Mouse (Mus musculus) lung, embryonic 16.5 days (tissue): ENCODE data around the gene Ralgds. TPM values are rescaled to one million over a fixed set of nuclear protein-coding genes. Genes with fewer than 3 reads are reported as not detected.

ENCODE experiments used
- ATAC-seq: fragments of 200-750 bp; cut with Nextera tagmentation; 2 replicates; pipeline ENCODE4 v1.8.0; 2017; ENCODE audit warnings: low read depth, mild to moderate bottlenecking, moderate library complexity
- H3K27ac ChIP-seq: fragments of 300-500 bp; sonication (generic); 2 replicates; pipeline ENCODE4 v1.5.1; 2014; ENCODE audit warnings: mild to moderate bottlenecking, control low read depth, low read length
- H3K27me3 ChIP-seq: fragments of 300-500 bp; sonication (generic); 2 replicates; pipeline ENCODE4 v1.6.1; 2014; ENCODE audit warnings: low read depth, low read length, mixed read lengths; ENCODE audit not compliant: control insufficient read depth, insufficient read depth
- H3K36me3 ChIP-seq: fragments of 300-500 bp; sonication (generic); 2 replicates; pipeline ENCODE4 v1.6.1; 2014; ENCODE audit warnings: low read length; ENCODE audit not compliant: control insufficient read depth, insufficient read depth
- H3K4me1 ChIP-seq: fragments of 300-500 bp; sonication (generic); replicated peaks from 2 replicates; pipeline ENCODE4 v1.6.1; 2014; ENCODE audit warnings: low read length, mixed read lengths; ENCODE audit not compliant: control insufficient read depth, insufficient read depth
- H3K4me2 ChIP-seq: fragments of 300-500 bp; sonication (generic); 2 replicates; pipeline ENCODE4 v1.6.1; 2014; ENCODE audit warnings: low read depth, low read length, control low read depth
- H3K4me3 ChIP-seq: fragments of 300-500 bp; sonication (generic); 2 replicates; pipeline ENCODE4 v1.5.1; 2014; ENCODE audit warnings: mild to moderate bottlenecking, low read length, control low read depth
- H3K9ac ChIP-seq: fragments of 300-500 bp; sonication (generic); 2 replicates; pipeline ENCODE4 v1.6.1; 2014; ENCODE audit warnings: low read length, control low read depth
- H3K9me3 ChIP-seq: fragments of 300-500 bp; sonication (generic); 2 replicates; pipeline ENCODE4 v1.6.1; 2016; ENCODE audit warnings: low read length; ENCODE audit not compliant: control insufficient read depth
- WGBS: fragments of 180-500 bp; shearing (Covaris S2); extraction: QIAGEN DNeasy Blood & Tissue Kit; methylation state at CpG from one replicate; pipeline ENCODE4 v1.1.7; 2014; 5-methylcytosine and 5-hydroxymethylcytosine counted together
- polyA plus RNA-seq: library from polyadenylated mRNA; unstranded; fragments of >200 nt; fragmentation: Nextera tagmentation; extraction: Ambion mirVana; gene quantifications from 2 replicates; pipeline ENCODE4 v1.2.1, GENCODE M21; 2015

The Ralgds gene
- polyA plus RNA-seq, 1 experiment from 2014 or later, result 27.3 TPM

- Histone ChIP-seq H3K4me2 (no peak overlapping the region), H3K9me3 (no peaks in the 10 kb centered on the region), H3K27me3 (no peaks in the 10 kb centered on the region), H3K36me3 (peaks cover 15% of the 10 kb centered on the region), H3K4me3 (no peak overlapping the region), H3K27ac (no peak overlapping the region), H3K4me1 (peaks cover 35% of the 10 kb centered on the region), H3K9ac (no peak overlapping the region)
- no peak for ATAC-seq
- WGBS, result 80% methylated on average over 8 of the region's 8 CpGs
Measured at GRCm38 (mm10) chr2:28540587-28541227, 27.8 kb downstream of the Ralgds start.

DNA sequence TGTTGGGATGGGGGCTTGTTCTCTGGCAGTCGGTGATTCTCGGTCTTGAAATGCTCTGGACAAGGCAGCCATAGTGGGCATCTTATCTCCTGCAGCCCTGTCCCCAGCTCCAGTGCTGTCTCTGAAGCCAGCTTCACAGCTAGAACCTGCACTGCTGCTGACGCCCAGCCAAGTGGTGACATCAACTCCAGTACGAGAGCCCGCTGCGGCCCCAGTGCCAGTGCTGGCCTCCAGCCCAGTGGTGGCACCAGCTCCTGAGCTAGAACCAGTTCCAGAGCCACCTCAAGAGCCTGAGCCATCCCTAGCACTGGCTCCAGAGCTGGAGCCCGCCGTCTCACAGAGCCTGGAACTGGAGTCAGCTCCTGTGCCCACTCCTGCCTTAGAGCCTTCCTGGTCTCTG lies 31.0 kb downstream of the Ralgds start:
- ATAC-seq, result no peak
- no peak overlapping the region for H3K4me2 ChIP-seq
- H3K4me3 ChIP-seq, result no peak overlapping the region
- H3K9ac ChIP-seq, result no peak overlapping the region
- H3K27ac ChIP-seq, result no peak overlapping the region
- peaks cover 19% of the 10 kb centered on the region for H3K36me3 ChIP-seq
- no peaks in the 10 kb centered on the region for H3K9me3 ChIP-seq
- H3K27me3 ChIP-seq, result no peaks in the 10 kb centered on the region
- peaks cover 12% of the 10 kb centered on the region for H3K4me1 ChIP-seq
- whole genome bisulfite sequencing, result 87% methylated on average over 8 of the region's 8 CpGs

DNA sequence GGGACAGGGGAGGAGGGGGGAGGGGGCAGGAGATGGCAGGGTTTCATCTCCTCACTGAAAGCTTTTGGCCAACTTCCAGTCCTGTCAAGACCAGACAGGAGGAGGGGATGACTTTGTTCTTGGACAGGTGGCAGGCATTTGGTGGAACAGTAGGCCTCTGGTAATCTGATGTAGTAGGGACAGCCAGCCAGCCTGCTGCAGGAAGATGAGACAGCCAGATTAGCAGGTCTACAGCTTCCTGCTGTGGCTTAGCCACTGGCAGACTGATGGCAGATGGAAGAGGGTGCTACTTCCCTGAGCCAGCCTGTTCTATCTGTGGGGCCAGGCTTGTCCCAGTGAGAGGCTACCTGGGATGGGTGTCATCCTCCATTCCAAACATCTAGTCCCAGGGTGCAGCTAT lies 33.1 kb downstream of the Ralgds start:
- H3K4me3 ChIP-seq, result no peak overlapping the region
- no peaks in the 10 kb centered on the region for H3K4me1 ChIP-seq
- no peaks in the 10 kb centered on the region for H3K27me3 ChIP-seq
- H3K9ac ChIP-seq, result no peak overlapping the region
- H3K4me2 ChIP-seq, result no peak overlapping the region
- no peak for ATAC-seq
- H3K36me3 ChIP-seq, result peaks cover 32% of the 10 kb centered on the region
- no peaks in the 10 kb centered on the region for H3K9me3 ChIP-seq
- H3K27ac ChIP-seq, result no peak overlapping the region

GRCm38 (mm10) chr2:28546560-28546959 lies 33.6 kb downstream of the Ralgds start:
- Histone ChIP-seq H3K36me3 (peaks cover 32% of the 10 kb centered on the region), H3K4me1 (no peaks in the 10 kb centered on the region), H3K4me3 (no peak overlapping the region), H3K9me3 (no peaks in the 10 kb centered on the region), H3K9ac (no peak overlapping the region), H3K27me3 (no peaks in the 10 kb centered on the region), H3K27ac (no peak overlapping the region), H3K4me2 (no peak overlapping the region)
- 66% methylated on average over 6 of the region's 6 CpGs for WGBS
- no peak for ATAC-seq

DNA sequence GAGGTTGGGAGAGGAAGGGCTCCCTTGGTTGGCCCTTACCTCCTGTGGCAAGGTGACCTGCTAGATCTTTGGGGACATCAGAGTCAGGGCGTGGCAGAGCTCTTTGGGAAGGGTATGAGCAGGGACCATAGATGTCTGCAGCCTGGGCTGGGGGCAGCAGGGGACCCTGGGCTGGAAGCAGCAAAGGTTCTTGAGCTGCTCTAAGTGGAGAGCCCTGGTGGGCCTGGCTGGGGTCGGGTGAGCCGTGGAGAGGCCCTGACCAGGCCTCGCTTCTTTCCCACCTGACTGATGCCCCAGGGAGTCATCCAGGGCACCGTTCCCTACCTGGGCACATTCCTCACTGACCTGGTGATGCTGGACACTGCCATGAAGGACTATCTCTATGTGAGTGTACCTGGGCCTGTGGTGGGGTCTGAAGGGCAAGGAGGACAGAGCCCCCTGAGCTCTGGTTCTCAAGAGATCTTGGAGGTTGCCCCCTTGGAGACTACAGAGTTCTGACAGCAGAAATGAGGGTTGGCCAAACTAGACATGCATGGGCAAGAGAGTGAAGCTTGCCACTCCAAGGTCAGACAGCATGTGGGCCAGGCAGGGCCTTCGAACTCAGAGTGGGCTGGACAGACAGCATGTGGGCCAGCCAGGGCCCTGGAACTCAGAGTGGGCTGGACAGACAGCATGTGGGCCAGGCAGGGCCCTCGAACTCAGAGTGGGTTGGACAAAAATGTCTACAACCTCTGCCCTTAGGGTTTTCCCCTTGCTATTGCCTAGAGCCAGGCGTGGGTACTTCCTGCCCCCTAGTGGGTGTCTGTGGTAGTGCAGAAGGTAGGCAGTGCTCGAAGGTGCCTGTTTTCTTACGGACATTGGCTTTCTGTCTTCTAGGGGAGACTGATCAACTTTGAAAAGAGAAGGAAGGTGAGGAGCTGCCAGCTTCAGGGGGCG lies 34.6 kb downstream of the Ralgds start:
- no peaks in the 10 kb centered on the region for H3K9me3 ChIP-seq
- WGBS, result 47% methylated on average over 11 of the region's 11 CpGs
- H3K36me3 ChIP-seq, result peaks cover 34% of the 10 kb centered on the region
- ATAC-seq, result peak; percentile 74
- H3K4me2 ChIP-seq, result no peak overlapping the region
- H3K27me3 ChIP-seq, result no peaks in the 10 kb centered on the region
- no peak overlapping the region for H3K27ac ChIP-seq
- no peaks in the 10 kb centered on the region for H3K4me1 ChIP-seq
- H3K9ac ChIP-seq, result no peak overlapping the region
- no peak overlapping the region for H3K4me3 ChIP-seq

DNA sequence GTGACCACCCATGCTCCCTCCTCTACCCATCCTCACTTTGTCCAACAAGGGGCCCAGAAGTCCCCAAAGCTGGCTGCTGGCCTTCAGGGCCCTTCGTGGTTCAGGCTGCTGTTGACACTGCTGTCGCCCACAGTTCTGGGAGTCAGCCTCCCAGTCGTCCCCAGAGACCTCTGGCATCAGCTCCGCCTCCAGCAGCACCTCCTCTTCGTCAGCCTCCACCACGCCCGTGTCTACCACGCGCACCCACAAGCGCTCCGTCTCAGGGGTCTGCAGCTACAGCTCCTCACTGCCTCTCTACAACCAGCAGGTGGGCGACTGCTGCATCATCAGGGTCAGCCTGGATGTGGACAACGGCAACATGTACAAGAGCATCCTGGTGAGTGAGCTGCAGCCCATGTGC lies 36.2 kb downstream of the Ralgds start:
- H3K27me3 ChIP-seq, result no peaks in the 10 kb centered on the region
- WGBS, result 85% methylated on average over 13 of the region's 13 CpGs
- no peaks in the 10 kb centered on the region for H3K4me1 ChIP-seq
- H3K4me3 ChIP-seq, result no peak overlapping the region
- H3K4me2 ChIP-seq, result no peak overlapping the region
- no peak for ATAC-seq
- H3K36me3 ChIP-seq, result peaks cover 35% of the 10 kb centered on the region
- H3K27ac ChIP-seq, result no peak overlapping the region
- no peaks in the 10 kb centered on the region for H3K9me3 ChIP-seq
- no peak overlapping the region for H3K9ac ChIP-seq

- no peaks in the 10 kb centered on the region for H3K27me3 ChIP-seq
- no peak overlapping the region for H3K9ac ChIP-seq
- no peaks in the 10 kb centered on the region for H3K4me1 ChIP-seq
- ATAC-seq, result no peak
- H3K4me2 ChIP-seq, result no peak overlapping the region
- H3K27ac ChIP-seq, result no peak overlapping the region
- 91% methylated on average over 5 of the region's 5 CpGs for WGBS
- H3K36me3 ChIP-seq, result peaks cover 29% of the 10 kb centered on the region
- no peak overlapping the region for H3K4me3 ChIP-seq
- no peaks in the 10 kb centered on the region for H3K9me3 ChIP-seq
Measured at GRCm38 (mm10) chr2:28552301-28552700, 39.4 kb downstream of the Ralgds start.

GRCm38 (mm10) chr2:28557452-28557851 lies 44.5 kb downstream of the Ralgds start:
- no peaks in the 10 kb centered on the region for H3K9me3 ChIP-seq
- H3K4me3 ChIP-seq, result no peak overlapping the region
- no peak for ATAC-seq
- no peak overlapping the region for H3K4me2 ChIP-seq
- H3K27ac ChIP-seq, result no peak overlapping the region
- WGBS, result 73% methylated on average over 5 of the region's 5 CpGs
- no peaks in the 10 kb centered on the region for H3K27me3 ChIP-seq
- peaks cover 6% of the 10 kb centered on the region for H3K36me3 ChIP-seq
- no peak overlapping the region for H3K9ac ChIP-seq
- H3K4me1 ChIP-seq, result no peaks in the 10 kb centered on the region

GRCm38 (mm10) chr2:28563303-28563702 lies 50.4 kb downstream of the Ralgds start, which contains the start of gene Cel:
Gene Cel, minus strand, starts transcription at chr2:28563403.
- H3K4me1 ChIP-seq, result no peaks in the 10 kb centered on the region; the same call in 1 of the 2 replicates
- no peak within 1 kb of the TSS for H3K27ac ChIP-seq
- no peak within 1 kb of the TSS for H3K4me3 ChIP-seq
- H3K36me3 ChIP-seq, result peaks cover 26% of the 10 kb centered on the region
- WGBS, result 49% methylated on average over 6 of the region's 6 CpGs
- no peak for ATAC-seq
- no peaks in the 10 kb centered on the region for H3K27me3 ChIP-seq
- no peaks in the 10 kb centered on the region for H3K9me3 ChIP-seq
- no peak within 1 kb of the TSS for H3K4me2 ChIP-seq
- H3K9ac ChIP-seq, result no peak within 1 kb of the TSS
